Mouse (Mus musculus) hindbrain, embryonic 15.5 days (tissue): ENCODE data around the gene Tyrp1. TPM values are rescaled to one million over a fixed set of nuclear protein-coding genes. Genes with fewer than 3 reads are reported as not detected.

ENCODE experiments used
- polyA plus RNA-seq: library from polyadenylated mRNA; unstranded; fragments of >200 nt; fragmentation: Nextera tagmentation; extraction: Ambion mirVana; gene quantifications from 2 replicates; pipeline ENCODE4 v1.2.1, GENCODE M21; 2015

Gene Tyrp1
- polyA plus RNA-seq, 1 experiment from 2014 or later = 0.19 TPM

Other genes with a start within 250 kb of the Tyrp1 start
- gene Lurap1l, start 76.5 kb downstream of the Tyrp1 start, polyA plus RNA-seq = 9.3 and 10.0 TPM in 2 replicates